Mouse (Mus musculus) embryonic fibroblast, embryonic 13.5 days (primary cell): ENCODE results near the gene Sec63.

ENCODE experiments used
- CTCF ChIP-seq: IDR thresholded peaks from 2 replicates; pipeline ENCODE4 v1.5.1; 2011; ENCODE audit warnings: mild to moderate bottlenecking, control low read depth, low read length, moderate library complexity, borderline replicate concordance; ENCODE audit not compliant: insufficient read depth
- POLR2A ChIP-seq: IDR thresholded peaks from 2 replicates; pipeline ENCODE4 v1.6.1; 2011; ENCODE audit warnings: low read depth, mild to moderate bottlenecking, control low read depth, low read length, moderate library complexity

DNA sequence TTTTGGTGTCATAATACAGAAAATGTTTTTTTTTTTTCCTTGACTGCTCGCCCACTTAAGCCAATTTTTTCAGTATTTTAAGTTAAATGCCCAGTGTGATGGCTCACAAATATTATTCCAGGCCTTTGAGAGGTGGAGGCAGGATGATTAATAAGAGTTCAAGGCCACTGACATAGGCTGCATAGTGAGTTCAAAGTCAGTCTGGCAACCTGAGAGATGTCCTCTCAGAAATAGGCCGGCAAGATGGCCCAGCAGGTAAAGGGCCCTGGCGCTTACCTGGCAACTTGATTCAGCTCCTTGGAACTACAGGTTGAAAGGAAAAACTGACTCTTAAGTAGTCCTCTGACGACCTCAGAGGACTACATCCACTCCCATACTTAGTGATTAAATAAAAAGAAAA is 1.9 kb downstream of the Sec63 start:
- TF ChIP-seq CTCF = no peak
- TF ChIP-seq POLR2A = no peak
